Mouse (Mus musculus): ENCODE measurements around the gene Enho. TPM values are rescaled to one million over a fixed set of nuclear protein-coding genes. Genes with fewer than 3 reads are reported as not detected.
A peak's percentile ranks its signal among the peaks of the same experiment; 100 is the strongest.
"Not testable (repeated sequence)": the region's sequence is repeated elsewhere in the genome, so short reads cannot be mapped to it uniquely, and the experiment has no call there.

The Enho gene
- polyA plus RNA-seq (2015; fragmentation: Nextera tagmentation; extraction: Ambion mirVana) = 2.3 and 3.3 TPM in 2 replicates

- peak within 1 kb of the TSS; percentile 14; the same call in 1 of the 2 replicates for H3K27ac ChIP-seq (replicated peaks)
- peaks cover 40% of the 10 kb centered on the region for H3K27me3 ChIP-seq
- WGBS (ENCODE audit: insufficient replicate concordance) = under 1% methylated on average over 70 of the region's 74 CpGs
Measured at GRCm38 (mm10) chr4:41639913-41640507, at the start of gene Enho. Gene Enho (minus strand): TSS chr4:41640324.

GRCm38 (mm10) chr4:41688562-41688961 is 48.4 kb upstream of the Enho start:
- H3K4me1 ChIP-seq (replicated peaks); H3K27ac ChIP-seq (replicated peaks); H3K4me2 ChIP-seq; H3K4me3 ChIP-seq (replicated peaks); H3K9ac ChIP-seq; H3K36me3 ChIP-seq (replicated peaks); H3K9me3 ChIP-seq (replicated peaks); ATAC-seq (ENCODE audit: insufficient read depth): not testable (repeated sequence)
- peaks cover 23% of the 10 kb centered on the region for H3K27me3 ChIP-seq
- WGBS (ENCODE audit: insufficient replicate concordance) = 51% methylated on average over 1 of the region's 1 CpGs

More at GRCm38 (mm10) chr4:41639913-41640507, at the start of gene Enho:
- Histone ChIP-seq H3K4me3 (replicated peaks) (peak within 1 kb of the TSS; percentile 46), H3K9me3 (replicated peaks) (no peaks in the 10 kb centered on the region), H3K4me2 (peak within 1 kb of the TSS; percentile 70), H3K4me1 (replicated peaks) (peaks cover 19% of the 10 kb centered on the region), H3K9ac (peak within 1 kb of the TSS; percentile 28; the same call in 1 of the 2 replicates), H3K36me3 (replicated peaks) (no peaks in the 10 kb centered on the region)
- ATAC-seq (ENCODE audit: insufficient read depth) = peak; percentile 87

- H3K4me2 ChIP-seq; H3K9me3 ChIP-seq (replicated peaks); H3K27ac ChIP-seq (replicated peaks); H3K36me3 ChIP-seq (replicated peaks); H3K4me1 ChIP-seq (replicated peaks); H3K4me3 ChIP-seq (replicated peaks); H3K9ac ChIP-seq; ATAC-seq (ENCODE audit: insufficient read depth): not testable (repeated sequence)
- H3K27me3 ChIP-seq = peaks cover 34% of the 10 kb centered on the region
- 38% methylated on average over 10 of the region's 10 CpGs for WGBS (ENCODE audit: insufficient replicate concordance)
Measured at GRCm38 (mm10) chr4:41685882-41686492, 45.9 kb upstream of the Enho start.

- H3K9me3 ChIP-seq (replicated peaks); ATAC-seq (ENCODE audit: insufficient read depth); H3K36me3 ChIP-seq (replicated peaks); H3K4me3 ChIP-seq (replicated peaks); H3K4me2 ChIP-seq; H3K9ac ChIP-seq; H3K27ac ChIP-seq (replicated peaks); H3K4me1 ChIP-seq (replicated peaks): not testable (repeated sequence)
- 3% methylated on average over 14 of the region's 14 CpGs for WGBS (ENCODE audit: insufficient replicate concordance)
- H3K27me3 ChIP-seq = peaks cover 42% of the 10 kb centered on the region
Measured at GRCm38 (mm10) chr4:41684931-41685453, 44.9 kb upstream of the Enho start.

GRCm38 (mm10) chr4:41684131-41684930 is 44.2 kb upstream of the Enho start:
- not testable (repeated sequence) for H3K4me2 ChIP-seq
- H3K27me3 ChIP-seq = peaks cover 49% of the 10 kb centered on the region
- 6% methylated on average over 22 of the region's 27 CpGs for WGBS (ENCODE audit: insufficient replicate concordance)

GRCm38 (mm10) chr4:41683303-41683702 is 43.2 kb upstream of the Enho start:
- not testable (repeated sequence) for ATAC-seq (ENCODE audit: insufficient read depth); H3K4me1 ChIP-seq (replicated peaks); H3K9me3 ChIP-seq (replicated peaks); H3K4me2 ChIP-seq; H3K4me3 ChIP-seq (replicated peaks); H3K36me3 ChIP-seq (replicated peaks); H3K27ac ChIP-seq (replicated peaks); H3K9ac ChIP-seq
- H3K27me3 ChIP-seq = peaks cover 59% of the 10 kb centered on the region
- WGBS (ENCODE audit: insufficient replicate concordance) = 3% methylated on average over 10 of the region's 27 CpGs

More at GRCm38 (mm10) chr4:41684131-41684930, 44.2 kb upstream of the Enho start:
- not testable (repeated sequence) for ATAC-seq (ENCODE audit: insufficient read depth); H3K9ac ChIP-seq; H3K4me1 ChIP-seq (replicated peaks); H3K27ac ChIP-seq (replicated peaks); H3K9me3 ChIP-seq (replicated peaks); H3K4me3 ChIP-seq (replicated peaks); H3K36me3 ChIP-seq (replicated peaks)

- Histone ChIP-seq H3K36me3 (replicated peaks) (no peaks in the 10 kb centered on the region), H3K4me3 (replicated peaks) (no peak overlapping the region), H3K27ac (replicated peaks) (no peak overlapping the region), H3K4me2 (no peak overlapping the region), H3K27me3 (peaks cover 64% of the 10 kb centered on the region), H3K9ac (no peak overlapping the region), H3K9me3 (replicated peaks) (no peaks in the 10 kb centered on the region), H3K4me1 (replicated peaks) (no peaks in the 10 kb centered on the region)
- ATAC-seq (ENCODE audit: insufficient read depth) = no peak
- WGBS (ENCODE audit: insufficient replicate concordance) = 9% methylated on average over 6 of the region's 6 CpGs
Measured at GRCm38 (mm10) chr4:41682789-41683188, 42.7 kb upstream of the Enho start.

- Histone ChIP-seq H3K4me1 (replicated peaks) (no peaks in the 10 kb centered on the region), H3K36me3 (replicated peaks) (no peaks in the 10 kb centered on the region), H3K9ac (no peak overlapping the region), H3K4me3 (replicated peaks) (no peak overlapping the region), H3K4me2 (no peak overlapping the region), H3K27ac (replicated peaks) (no peak overlapping the region), H3K9me3 (replicated peaks) (no peaks in the 10 kb centered on the region), H3K27me3 (peaks cover 68% of the 10 kb centered on the region)
- 61% methylated on average over 10 of the region's 10 CpGs for WGBS (ENCODE audit: insufficient replicate concordance)
- ATAC-seq (ENCODE audit: insufficient read depth) = no peak
Measured at GRCm38 (mm10) chr4:41681947-41682346, 41.8 kb upstream of the Enho start.

GRCm38 (mm10) chr4:41681176-41681575 is 41.1 kb upstream of the Enho start:
- WGBS (ENCODE audit: insufficient replicate concordance) = 45% methylated on average over 4 of the region's 4 CpGs
- H3K4me1 ChIP-seq (replicated peaks) = no peaks in the 10 kb centered on the region

GRCm38 (mm10) chr4:41679291-41679690 is 39.2 kb upstream of the Enho start:
- Histone ChIP-seq H3K27me3 (peaks cover 74% of the 10 kb centered on the region), H3K4me1 (replicated peaks) (no peaks in the 10 kb centered on the region), H3K9ac (no peak overlapping the region), H3K4me2 (no peak overlapping the region), H3K4me3 (replicated peaks) (no peak overlapping the region), H3K27ac (replicated peaks) (no peak overlapping the region), H3K36me3 (replicated peaks) (no peaks in the 10 kb centered on the region), H3K9me3 (replicated peaks) (no peaks in the 10 kb centered on the region)
- WGBS (ENCODE audit: insufficient replicate concordance) = 47% methylated on average over 1 of the region's 2 CpGs
- ATAC-seq (ENCODE audit: insufficient read depth) = no peak

More at GRCm38 (mm10) chr4:41681176-41681575, 41.1 kb upstream of the Enho start:
- H3K4me3 ChIP-seq (replicated peaks) = no peak overlapping the region
- peaks cover 73% of the 10 kb centered on the region for H3K27me3 ChIP-seq
- no peak for ATAC-seq (ENCODE audit: insufficient read depth)
- no peak overlapping the region for H3K9ac ChIP-seq
- no peaks in the 10 kb centered on the region for H3K9me3 ChIP-seq (replicated peaks)
- no peaks in the 10 kb centered on the region for H3K36me3 ChIP-seq (replicated peaks)
- no peak overlapping the region for H3K27ac ChIP-seq (replicated peaks)
- H3K4me2 ChIP-seq = no peak overlapping the region

- no peaks in the 10 kb centered on the region for H3K9me3 ChIP-seq (replicated peaks)
- ATAC-seq (ENCODE audit: insufficient read depth) = no peak
- no peaks in the 10 kb centered on the region for H3K36me3 ChIP-seq (replicated peaks)
- no peak overlapping the region for H3K4me3 ChIP-seq (replicated peaks)
- no peak overlapping the region for H3K27ac ChIP-seq (replicated peaks)
- no peak overlapping the region for H3K9ac ChIP-seq
- H3K27me3 ChIP-seq = peaks cover 74% of the 10 kb centered on the region
- no peak overlapping the region for H3K4me2 ChIP-seq
- WGBS (ENCODE audit: insufficient replicate concordance) = 48% methylated on average over 6 of the region's 6 CpGs
- H3K4me1 ChIP-seq (replicated peaks) = no peaks in the 10 kb centered on the region
Measured at GRCm38 (mm10) chr4:41678863-41679262, 38.7 kb upstream of the Enho start.
